Mouse (Mus musculus): ENCODE measurements around the gene Loxl4.

The Loxl4 gene

DNA sequence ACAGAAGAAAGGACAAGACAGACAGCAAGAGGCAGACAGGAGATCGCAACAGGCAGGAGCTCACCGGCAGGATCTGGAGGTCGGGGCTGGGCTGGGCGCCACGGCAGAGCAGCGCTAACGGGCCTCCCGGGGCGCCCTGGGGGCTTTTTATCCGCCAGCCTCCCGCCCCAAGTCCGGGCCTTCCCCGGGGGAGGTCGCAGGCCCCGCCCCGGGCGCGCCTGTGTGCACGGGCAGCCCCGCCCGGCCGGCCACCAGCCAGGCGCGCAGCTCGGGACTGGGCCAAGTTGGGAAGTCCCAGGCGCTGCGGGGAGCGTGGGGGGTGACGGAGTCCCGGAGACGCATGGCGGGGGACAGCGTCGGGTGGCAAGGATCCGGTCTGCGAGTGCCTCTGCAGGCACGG lies at the start of gene Loxl4:
Loxl4 (minus strand) TSS at position 160 of the 400 bp plus-strand sequence.
- DNase-seq (ENCODE audit: low read depth, low spot score): no peak

- peak; percentile 31 for DNase-seq (ENCODE audit: low read depth, low spot score)
Measured at GRCm38 (mm10) chr19:42661430-42662164, 49.0 kb upstream of the Loxl4 start.

GRCm38 (mm10) chr19:42660244-42660565 lies 47.6 kb upstream of the Loxl4 start:
- no peak for DNase-seq (ENCODE audit: low read depth, low spot score)

- no peak for DNase-seq (ENCODE audit: low read depth, low spot score)
Measured at GRCm38 (mm10) chr19:42659354-42660243, 47.0 kb upstream of the Loxl4 start.

DNA sequence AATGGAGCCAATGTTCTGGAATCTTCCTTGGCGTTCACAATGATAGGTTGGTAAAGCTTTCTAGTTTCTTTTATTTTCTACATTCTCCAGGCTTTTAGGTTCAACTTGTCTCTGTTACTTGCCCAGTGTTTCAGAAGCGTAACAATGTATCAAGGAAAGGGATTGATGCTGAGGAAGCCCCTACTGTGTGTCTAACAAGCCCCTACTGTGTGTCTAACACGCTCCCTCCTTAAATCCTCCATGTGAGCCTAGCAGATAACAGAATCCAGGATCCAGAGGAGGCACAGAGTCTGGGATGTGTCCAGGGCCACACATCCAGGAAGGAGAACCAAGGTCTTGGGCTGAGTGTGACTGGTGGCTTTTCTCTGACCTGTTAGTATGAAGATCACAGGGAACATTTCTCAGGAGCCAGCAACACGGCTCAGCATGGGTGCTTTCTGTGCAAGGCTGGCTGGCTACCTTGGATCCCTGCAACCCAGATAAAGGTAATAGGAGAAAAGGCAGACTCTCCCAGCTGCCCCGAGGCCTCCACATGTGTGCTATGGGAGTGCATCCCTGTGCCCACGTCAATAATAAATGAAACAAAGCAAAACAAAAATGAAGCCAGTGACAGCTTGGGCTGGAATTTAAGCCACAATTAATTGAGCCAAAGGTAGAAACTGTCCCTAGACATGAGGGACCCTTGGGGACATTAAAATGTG lies 46.0 kb upstream of the Loxl4 start:
- DNase-seq (ENCODE audit: low read depth, low spot score): no peak

DNA sequence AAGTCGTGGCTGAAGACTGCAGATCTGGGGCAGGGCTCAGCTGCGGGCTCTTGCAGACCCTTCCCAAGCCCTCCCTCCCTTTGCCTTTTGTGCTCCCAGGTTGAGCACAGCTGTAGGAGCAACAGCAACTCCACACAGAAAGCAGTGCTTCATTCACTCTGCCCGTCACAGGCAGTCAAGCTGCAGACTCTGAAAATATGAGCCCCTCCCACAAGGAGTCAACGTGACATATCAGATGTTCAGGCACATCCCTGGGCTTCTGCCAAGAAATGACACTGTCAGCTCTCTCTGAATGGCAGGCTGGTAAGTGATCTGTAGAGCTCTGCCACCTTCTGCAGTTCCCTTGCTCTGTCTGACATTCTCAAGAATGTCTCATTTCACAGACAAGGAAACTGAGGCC lies 45.2 kb upstream of the Loxl4 start:
- DNase-seq (ENCODE audit: low read depth, low spot score): no peak

DNA sequence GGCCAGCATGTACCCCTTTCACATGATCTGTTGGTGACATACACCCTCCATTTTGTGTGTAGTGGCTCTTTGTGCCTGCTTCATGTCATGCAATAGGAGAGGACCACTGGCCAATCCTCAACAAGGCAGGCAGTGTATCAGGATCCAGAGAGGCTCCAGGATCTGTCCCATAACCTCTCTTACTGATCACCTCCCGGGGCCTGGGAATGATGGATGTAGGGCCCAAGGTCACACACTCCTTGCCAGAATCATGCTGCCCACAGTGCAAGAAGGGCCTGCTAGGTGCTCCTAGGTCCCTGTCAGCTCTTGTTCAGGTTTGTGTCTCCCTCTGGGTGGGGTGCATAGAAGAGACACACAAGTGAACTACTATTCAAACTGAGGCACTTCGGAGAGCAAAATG lies 44.7 kb upstream of the Loxl4 start:
- DNase-seq (ENCODE audit: low read depth, low spot score): no peak

DNA sequence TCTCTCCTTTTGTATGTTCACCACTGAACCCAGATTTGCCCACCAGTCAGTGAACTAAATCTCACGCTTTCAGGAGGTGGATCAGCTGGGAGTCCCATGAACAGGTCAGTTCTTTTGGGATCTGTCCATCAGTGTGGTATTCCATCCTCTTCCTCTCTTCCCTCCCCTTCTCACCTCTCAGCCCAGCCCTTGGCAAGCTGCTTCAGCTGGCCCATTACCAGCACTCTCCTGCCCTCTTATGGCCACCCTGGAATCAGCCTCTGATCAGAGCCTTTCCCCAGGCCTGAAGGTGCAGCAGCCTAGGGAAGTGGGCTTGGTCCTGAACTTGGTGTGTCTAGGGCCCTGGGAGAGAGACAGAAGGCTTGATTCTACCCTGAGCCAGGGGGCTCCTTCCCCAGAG lies 42.4 kb upstream of the Loxl4 start:
- DNase-seq (ENCODE audit: low read depth, low spot score): peak; percentile 55

DNA sequence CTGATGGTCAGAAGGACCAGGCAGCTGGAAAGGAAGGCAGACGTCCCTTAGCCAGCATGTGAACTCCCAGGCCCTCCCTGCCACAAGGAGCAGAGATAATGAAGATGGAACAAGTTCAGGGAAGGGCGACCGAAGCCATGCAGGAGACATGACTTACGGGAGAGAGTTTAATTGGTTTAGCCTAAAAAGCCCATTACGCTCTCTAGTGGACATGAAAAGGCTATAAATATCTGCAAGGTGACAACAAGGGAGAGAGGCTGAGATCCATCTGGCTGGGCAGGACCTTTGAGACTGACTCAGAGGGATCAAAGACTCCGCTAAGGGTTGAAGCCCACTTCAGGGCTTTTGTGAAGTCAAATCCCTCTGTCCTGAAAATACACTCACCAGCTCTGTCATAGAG lies 40.5 kb upstream of the Loxl4 start:
- DNase-seq (ENCODE audit: low read depth, low spot score): no peak

DNA sequence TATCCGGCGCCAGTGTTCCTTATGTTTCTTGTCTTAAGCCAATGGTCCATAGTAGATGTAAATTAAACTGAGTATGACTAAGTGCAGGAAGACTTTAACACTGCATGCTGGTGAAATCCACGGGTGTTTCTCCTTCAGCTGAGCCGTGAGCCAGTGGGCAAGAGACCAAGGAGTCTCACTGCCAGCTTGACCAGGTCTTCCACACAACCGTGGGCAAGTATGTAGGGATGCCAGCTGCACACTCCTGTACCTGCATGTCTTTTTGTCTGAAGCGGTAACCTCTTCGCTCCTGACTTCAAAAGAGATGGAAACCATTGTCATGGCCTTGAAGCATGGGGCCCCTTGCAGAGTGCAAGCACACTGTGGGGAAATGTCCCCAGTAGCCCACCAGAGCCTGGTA lies 39.8 kb upstream of the Loxl4 start:
- no peak for DNase-seq (ENCODE audit: low read depth, low spot score)

DNA sequence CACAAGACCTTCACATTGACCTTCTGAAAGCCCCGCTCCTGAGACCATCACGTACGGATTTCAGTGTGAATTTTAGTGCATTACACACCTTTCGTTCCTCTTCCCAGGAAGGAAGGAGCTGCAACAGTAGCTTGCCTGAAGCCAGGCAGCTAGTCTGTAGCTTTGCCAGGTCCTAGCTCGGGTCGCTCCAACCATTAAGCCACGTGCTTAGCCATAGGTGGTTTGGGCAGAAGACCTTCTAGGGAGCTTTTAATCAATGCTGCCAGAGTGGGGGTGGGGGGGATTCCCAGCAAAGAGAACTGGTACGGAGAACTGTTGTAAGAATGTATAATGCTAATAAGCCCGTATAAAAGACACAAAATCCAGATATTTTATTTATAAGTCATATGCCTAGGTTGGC lies 27.6 kb upstream of the Loxl4 start:
- no peak for DNase-seq (ENCODE audit: low read depth, low spot score)

DNA sequence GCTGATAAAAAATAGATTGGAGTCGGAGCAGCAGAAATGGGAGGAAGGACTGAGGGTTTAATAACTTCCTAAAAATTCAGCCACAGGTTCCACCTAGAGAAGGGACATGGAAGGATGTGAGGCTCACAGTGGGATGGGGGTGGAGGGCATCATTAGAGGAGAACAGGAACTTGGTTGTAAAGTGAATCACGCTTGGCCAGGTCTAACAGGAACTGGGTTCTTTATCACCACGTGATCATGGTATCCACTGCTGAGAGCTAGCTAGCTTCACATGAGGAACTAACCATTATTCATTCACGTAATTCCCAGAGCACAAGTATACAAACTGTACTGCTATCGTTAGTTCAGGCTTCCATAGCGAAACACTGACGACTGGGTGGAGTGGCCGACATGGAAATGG lies 26.9 kb upstream of the Loxl4 start:
- no peak for DNase-seq (ENCODE audit: low read depth, low spot score)

GRCm38 (mm10) chr19:42638604-42639481 lies 26.2 kb upstream of the Loxl4 start:
- no peak for DNase-seq (ENCODE audit: low read depth, low spot score)

DNA sequence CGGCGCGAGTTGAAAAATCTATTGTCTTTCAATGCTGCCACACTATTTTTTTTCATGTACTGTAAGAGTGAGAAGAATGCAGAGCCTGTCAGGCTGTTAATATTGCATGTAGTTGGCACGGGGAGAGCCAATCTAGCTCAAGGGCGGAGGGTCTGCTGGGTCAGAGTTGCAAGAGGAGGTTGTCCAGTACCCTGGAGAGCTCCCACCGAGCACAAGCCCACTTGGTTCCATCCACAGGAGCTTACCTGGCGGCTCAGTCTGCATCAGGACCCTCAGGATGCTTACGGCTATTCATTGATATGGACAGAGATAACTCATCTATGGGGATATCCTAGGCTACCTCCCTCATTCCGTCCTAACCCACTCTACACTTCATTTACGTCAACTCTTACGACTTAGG lies 24.0 kb upstream of the Loxl4 start:
- DNase-seq (ENCODE audit: low read depth, low spot score): peak; percentile 69

GRCm38 (mm10) chr19:42633650-42634049 lies 21.0 kb upstream of the Loxl4 start:
- DNase-seq (ENCODE audit: low read depth, low spot score): no peak

GRCm38 (mm10) chr19:42632301-42632700 lies 19.7 kb upstream of the Loxl4 start:
- DNase-seq (ENCODE audit: low read depth, low spot score): no peak

- DNase-seq (ENCODE audit: low read depth, low spot score): peak; percentile 78
Measured at GRCm38 (mm10) chr19:42631541-42631961, 18.9 kb upstream of the Loxl4 start.

DNA sequence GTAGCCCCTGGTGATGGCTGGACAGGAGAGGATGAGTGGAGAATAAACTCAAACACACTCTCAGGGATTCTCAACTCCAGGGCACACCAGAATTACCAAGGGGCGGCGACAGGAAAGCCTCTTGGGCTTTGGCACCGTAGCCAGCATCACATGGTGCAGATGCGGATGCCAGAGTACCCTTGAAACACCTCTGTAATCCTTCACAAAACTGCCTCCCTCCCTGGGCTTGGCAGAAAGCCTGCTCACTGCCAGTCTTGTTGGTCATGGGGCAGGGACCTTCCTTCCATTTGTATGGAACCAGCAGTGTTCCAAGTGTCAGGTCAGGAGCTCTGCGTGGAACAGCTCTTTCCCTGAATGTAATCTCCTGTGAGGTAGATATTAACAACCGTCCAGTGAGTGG lies 15.5 kb upstream of the Loxl4 start:
- no peak for DNase-seq (ENCODE audit: low read depth, low spot score)

DNA sequence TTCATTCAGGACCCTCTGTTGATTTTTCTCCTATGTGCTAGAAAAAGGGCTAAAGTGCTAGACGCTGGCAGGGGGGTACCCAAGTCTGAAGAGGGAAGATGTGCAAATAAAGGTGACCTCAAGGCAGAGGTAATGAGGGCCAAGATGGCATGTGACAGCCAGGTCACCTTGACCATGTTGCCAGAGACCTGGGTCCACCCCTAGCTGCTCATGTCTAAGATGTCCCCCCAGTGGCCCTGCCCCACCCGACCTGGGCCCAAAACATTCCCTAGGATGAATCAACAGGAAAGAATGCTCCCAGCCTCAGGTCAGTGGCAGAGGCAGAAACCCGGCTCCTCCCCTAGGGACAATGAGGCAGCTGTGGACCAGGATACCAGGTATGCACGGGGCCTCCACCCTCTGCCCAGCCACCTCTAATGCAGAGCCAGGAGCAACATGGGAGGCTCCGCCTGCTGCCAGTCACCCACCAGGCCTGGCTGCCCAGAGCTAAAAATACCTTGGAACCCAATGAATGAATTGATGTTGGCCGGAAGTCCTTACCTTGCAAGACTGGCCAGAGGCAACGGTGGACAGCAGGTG lies 1.1 kb upstream of the Loxl4 start:
- DNase-seq (ENCODE audit: low read depth, low spot score): no peak

- DNase-seq (ENCODE audit: low read depth, low spot score): no peak
Measured at GRCm38 (mm10) chr19:42613116-42613515, 503 bp upstream of the Loxl4 start.

- DNase-seq (ENCODE audit: low read depth, low spot score): no peak
Measured at GRCm38 (mm10) chr19:42611746-42612145, 867 bp downstream of the Loxl4 start.

All from ES-CJ7 (cell line).